Mouse (Mus musculus) liver, adult (tissue): ENCODE data around the gene Agfg1.

Experiments used
- GATA4 ChIP-seq: IDR thresholded peaks from 2 replicates; pipeline ENCODE4 v1.6.1; 2014; ENCODE audit warnings: mild to moderate bottlenecking, low read length; ENCODE audit not compliant: insufficient replicate concordance

The Agfg1 gene

GRCm38 (mm10) chr1:82839296-82839613 is at the start of gene Agfg1:
Gene Agfg1, plus strand, starts transcription at chr1:82839483.
- no peak for TF ChIP-seq GATA4

DNA sequence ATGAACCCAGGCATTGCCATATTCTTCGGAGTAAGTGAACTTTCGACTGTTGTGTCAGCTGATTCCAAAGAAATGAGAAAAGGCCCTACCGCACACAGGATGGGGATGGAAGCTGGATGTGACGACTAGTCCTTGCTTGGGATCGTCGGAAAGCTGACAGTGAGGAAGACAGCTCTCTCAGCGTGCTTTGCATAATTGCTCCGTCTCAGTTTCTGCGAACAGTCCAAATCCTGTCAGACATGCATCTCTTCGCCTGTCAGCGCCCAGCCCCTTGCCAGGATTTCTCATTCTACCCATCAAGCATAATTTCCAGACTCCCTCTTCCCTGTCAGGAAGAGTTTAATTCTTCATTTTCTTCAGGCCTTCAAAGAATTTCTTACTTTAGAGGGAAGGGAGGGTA is 48.2 kb upstream of the Agfg1 start:
- TF ChIP-seq GATA4, result no peak

DNA sequence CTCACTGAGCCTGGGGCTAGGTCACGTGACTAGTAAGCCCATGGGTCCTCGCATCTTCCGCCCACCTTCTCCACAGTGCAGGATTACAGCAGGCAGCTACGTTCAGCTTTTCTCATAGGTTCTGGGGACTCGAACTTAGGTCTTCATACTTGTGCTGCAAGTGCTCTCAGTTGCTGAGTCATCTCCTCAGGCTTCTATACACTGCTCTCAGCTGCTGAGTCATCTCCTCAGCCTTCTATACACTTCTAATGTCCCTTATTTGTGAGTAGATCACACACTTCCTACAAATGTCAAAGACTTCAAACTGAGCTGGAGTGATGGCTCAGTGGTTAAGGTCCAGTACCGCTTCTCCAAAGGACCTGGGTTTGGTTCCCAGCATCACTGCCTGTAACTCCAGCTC is 47.0 kb upstream of the Agfg1 start:
- TF ChIP-seq GATA4, result no peak

DNA sequence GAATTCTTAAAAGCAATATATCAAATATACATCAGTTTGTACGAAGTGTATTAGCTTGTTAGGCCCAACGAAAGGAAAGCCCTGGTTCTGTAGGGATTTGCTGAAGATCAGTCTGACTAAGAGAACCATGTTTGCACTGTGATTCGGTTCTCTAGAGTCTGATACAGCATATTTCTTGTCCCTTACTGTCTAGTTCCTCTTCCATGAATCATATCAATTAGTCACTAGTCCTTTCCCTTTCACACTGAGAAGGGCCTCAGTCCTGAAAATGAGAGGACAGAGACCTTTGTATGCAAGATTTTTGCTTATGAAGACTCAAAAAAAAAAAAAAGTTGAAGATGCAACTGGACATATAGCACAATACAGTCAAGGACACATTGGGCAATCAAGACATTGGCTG is 46.2 kb upstream of the Agfg1 start:
- TF ChIP-seq GATA4, result no peak

GRCm38 (mm10) chr1:82793986-82794385 is 45.3 kb upstream of the Agfg1 start:
- no peak for TF ChIP-seq GATA4

DNA sequence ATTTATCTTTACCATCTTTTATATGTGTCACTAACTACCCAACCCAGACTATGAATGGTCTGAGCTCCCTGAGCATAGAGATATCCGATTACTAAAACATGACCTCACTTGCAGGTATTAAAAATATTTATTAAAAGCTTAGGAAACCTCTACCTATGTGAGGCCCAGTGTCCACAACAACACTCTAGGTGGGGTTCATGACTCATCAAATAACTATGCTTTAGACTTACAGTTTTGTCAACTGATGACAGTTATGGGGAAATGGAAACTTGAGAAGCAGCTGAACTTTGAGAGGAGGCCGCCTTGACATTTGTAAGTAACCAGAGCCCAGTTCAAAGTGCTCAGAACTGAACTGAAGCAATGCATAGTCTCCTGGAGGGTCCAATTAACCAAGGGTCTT is 44.1 kb upstream of the Agfg1 start:
- TF ChIP-seq GATA4, result no peak

DNA sequence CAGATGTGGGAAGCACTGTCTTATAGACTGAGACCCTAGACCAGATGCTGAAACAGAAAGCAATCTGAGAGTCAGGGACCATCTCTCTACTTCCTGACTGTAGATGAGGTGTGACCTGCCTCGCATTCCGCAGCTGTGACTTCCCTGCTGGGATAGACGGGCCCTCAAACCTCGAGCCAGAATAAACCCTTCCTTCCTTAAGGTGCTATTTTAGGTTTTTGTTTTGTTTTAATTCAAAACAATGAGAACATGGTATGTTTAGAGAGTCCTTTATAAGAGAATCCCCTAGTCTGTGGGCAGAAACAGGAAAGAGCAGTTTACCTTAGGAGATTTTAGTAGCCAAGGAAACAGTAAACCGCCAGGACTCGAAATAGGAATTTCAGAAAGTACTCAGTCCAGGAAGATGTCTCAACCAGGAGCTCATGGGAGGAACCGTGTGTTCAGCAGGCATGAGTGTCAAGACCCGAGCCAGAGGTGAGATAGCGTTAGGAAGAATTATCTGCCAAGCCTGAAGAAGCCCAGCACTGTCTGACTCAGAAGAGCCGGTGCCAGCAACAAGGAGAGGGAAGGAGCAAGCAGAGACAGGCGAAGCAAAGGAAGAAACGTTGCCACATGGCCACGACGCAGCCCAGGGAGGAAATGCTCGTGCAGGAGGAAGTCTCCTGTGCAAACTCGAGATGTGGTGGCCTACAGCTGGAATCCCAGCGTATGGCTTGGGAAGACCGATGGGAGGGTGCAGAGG is 43.4 kb upstream of the Agfg1 start:
- TF ChIP-seq GATA4, result no peak

DNA sequence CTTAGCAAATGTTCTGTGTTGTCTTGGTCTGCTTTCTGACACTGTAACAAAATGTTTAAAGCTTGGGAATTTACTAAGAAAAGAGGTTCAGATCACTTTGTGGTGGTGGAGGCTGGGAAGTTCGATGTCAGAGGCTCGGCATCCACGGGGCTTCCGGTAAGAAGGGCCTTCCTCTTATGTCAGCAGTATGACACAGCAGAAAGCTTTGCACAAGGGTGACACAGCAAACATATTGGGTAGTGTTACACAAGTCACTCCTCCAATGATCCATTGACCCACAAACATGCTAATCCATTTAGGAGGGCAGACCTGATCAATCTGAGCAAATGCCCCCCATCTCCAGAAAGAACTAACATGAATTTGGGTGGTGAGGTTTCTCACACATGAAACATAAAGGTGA is 42.2 kb upstream of the Agfg1 start:
- no peak for TF ChIP-seq GATA4

DNA sequence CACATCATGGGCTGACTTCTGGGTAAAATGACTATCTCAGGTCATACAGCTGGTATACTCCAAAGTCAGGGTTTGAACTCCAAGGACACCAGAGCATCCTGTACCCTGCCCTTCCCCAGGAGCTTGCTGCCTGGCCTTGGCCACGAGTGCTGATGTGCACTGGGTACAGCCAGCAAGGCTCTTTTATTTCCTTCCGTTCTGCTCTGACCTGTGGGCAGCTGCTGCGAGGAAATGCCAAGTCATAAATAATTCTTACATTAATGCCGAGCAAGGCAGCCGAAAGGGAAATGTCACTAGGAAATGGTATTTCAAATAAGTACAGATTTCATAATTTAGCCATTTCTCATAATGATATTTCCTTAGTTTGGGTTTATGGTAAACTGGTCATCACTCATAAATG is 41.0 kb upstream of the Agfg1 start:
- TF ChIP-seq GATA4, result no peak

DNA sequence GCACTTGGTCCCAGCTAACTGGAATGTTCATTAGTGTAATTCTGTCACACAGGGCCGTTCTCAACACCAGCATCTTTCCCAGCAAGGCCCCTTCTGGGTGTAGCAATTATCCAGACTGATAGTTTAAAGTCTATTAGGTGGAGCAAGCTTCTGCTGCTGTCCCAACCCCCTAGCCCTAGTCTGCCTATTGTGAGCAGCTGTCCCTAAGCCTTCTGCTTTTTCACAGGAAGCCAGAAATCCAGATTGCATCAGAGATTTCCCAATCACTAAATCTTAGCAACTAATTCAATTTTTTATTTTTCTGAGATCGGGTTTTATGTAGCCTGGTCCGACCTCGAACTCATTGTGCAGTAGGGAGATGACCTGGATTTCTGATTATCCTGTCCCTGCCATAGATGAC is 40.4 kb upstream of the Agfg1 start:
- TF ChIP-seq GATA4, result no peak

DNA sequence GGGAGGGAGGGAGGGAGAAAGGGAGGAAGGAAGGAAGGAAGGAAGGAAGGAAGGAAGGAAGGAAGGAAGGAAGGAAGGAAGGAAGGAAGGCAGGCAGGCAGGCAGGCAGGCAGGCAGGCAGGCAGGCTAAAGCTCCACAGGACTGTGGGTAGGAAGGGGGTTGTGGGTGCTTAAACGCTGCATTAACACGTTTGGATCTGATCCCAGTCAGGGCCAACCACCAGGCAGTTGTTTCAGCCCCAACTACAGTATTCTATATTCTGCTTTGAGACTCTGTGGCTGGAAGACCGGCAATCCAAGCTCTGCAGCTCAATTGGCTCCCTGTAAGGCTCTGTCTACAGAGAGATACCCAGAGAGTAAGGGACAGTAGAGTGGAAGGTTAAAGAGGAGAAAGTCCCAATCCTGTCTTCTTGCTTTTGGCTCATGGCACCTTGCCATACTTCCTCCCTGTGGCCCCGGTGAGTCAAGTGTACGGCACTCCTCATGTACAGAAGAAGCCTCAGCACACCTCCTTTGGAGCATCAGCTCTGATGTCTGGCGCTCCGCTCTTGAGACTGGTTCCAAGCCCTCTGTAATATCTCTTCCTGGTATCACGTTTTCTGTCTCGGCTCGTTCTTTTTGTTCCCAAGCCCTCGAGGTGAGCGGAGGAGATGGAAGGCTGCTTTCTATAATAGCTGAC is 38.0 kb upstream of the Agfg1 start:
- TF ChIP-seq GATA4, result no peak

GRCm38 (mm10) chr1:82803608-82804007 is 35.7 kb upstream of the Agfg1 start:
- no peak for TF ChIP-seq GATA4

GRCm38 (mm10) chr1:82804059-82804458 is 35.2 kb upstream of the Agfg1 start:
- TF ChIP-seq GATA4, result no peak

GRCm38 (mm10) chr1:82806391-82806790 is 32.9 kb upstream of the Agfg1 start:
- TF ChIP-seq GATA4, result no peak

- TF ChIP-seq GATA4, result no peak
Observed at GRCm38 (mm10) chr1:82807206-82807605, 32.1 kb upstream of the Agfg1 start.

- TF ChIP-seq GATA4, result no peak
Observed at GRCm38 (mm10) chr1:82808564-82808963, 30.7 kb upstream of the Agfg1 start.

DNA sequence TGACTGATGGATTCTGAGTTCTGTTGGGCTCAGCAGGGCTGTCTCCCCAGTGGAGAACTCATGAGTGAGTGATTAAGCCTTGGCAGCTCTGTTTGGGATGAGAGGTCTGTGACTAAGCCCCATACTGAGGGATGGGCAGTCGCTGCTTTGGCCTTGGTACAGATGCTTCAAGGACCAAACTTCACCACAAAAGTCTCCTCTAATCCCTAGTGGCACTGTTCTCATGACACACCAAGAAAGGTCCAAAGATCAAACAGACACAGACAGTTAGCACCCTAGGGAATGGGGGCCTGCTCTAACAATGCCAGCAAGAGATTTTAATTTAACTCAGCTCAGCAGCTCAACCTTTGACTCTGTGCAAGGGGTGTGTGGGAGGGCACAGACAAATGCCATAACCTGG is 27.5 kb upstream of the Agfg1 start:
- no peak for TF ChIP-seq GATA4
